Mouse (Mus musculus): Measurements from ENCODE around the gene Gm8127.
"Not testable (repeated sequence)": the region's sequence is repeated elsewhere in the genome, so short reads cannot be mapped to it uniquely, and the experiment has no call there.

Gene Gm8127

GRCm38 (mm10) chr14:43293503-43293902 is at the start of gene Gm8127:
Gene Gm8127 (minus strand): TSS chr14:43293832.
- DNase-seq: not testable (repeated sequence)

- not testable (repeated sequence) for DNase-seq
Measured at GRCm38 (mm10) chr14:43337646-43338045, 44.0 kb upstream of the Gm8127 start.

- not testable (repeated sequence) for DNase-seq
Measured at GRCm38 (mm10) chr14:43331362-43331880, 37.8 kb upstream of the Gm8127 start.

- DNase-seq: not testable (repeated sequence)
Measured at GRCm38 (mm10) chr14:43328603-43329002, 35.0 kb upstream of the Gm8127 start.

GRCm38 (mm10) chr14:43319516-43319915 is 25.9 kb upstream of the Gm8127 start:
- not testable (repeated sequence) for DNase-seq

- DNase-seq: not testable (repeated sequence)
Measured at GRCm38 (mm10) chr14:43278681-43279080, 15.0 kb downstream of the Gm8127 start.

- DNase-seq: not testable (repeated sequence)
Measured at GRCm38 (mm10) chr14:43278146-43278545, 15.5 kb downstream of the Gm8127 start.

- not testable (repeated sequence) for DNase-seq
Measured at GRCm38 (mm10) chr14:43277468-43277867, 16.2 kb downstream of the Gm8127 start.

GRCm38 (mm10) chr14:43275752-43276151 is 17.9 kb downstream of the Gm8127 start:
- DNase-seq: not testable (repeated sequence)

GRCm38 (mm10) chr14:43274986-43275511 is 18.6 kb downstream of the Gm8127 start, which contains the start of gene Gm9732:
Gene Gm9732 (plus strand): TSS chr14:43275036.
- not testable (repeated sequence) for DNase-seq

GRCm38 (mm10) chr14:43273161-43273560 is 20.5 kb downstream of the Gm8127 start:
- DNase-seq: peak; percentile 29

- not testable (repeated sequence) for DNase-seq
Measured at GRCm38 (mm10) chr14:43269211-43269610, 24.4 kb downstream of the Gm8127 start.

GRCm38 (mm10) chr14:43268521-43269084 is 25.0 kb downstream of the Gm8127 start:
- not testable (repeated sequence) for DNase-seq

GRCm38 (mm10) chr14:43263421-43263820 is 30.2 kb downstream of the Gm8127 start:
- not testable (repeated sequence) for DNase-seq

GRCm38 (mm10) chr14:43258349-43258748 is 35.3 kb downstream of the Gm8127 start, which contains the start of gene Gm8126:
Gene Gm8126 (plus strand): TSS chr14:43258649.
- DNase-seq: not testable (repeated sequence)

- DNase-seq: not testable (repeated sequence)
Measured at GRCm38 (mm10) chr14:43256511-43256910, 37.1 kb downstream of the Gm8127 start.

GRCm38 (mm10) chr14:43250549-43251253 is 42.9 kb downstream of the Gm8127 start:
- DNase-seq: peak; percentile 46

- DNase-seq: peak; percentile 42
Measured at GRCm38 (mm10) chr14:43249611-43250170, 43.9 kb downstream of the Gm8127 start.

All from kidney, adult 9 months (tissue).